Mouse (Mus musculus): ENCODE measurements at regions not wholly inside any gene's neighbourhood (a gene's known extent, or its start where the extent isn't known, plus 50 kb on each side); places are given as distances from the start of the nearest gene placed in this dataset.
A peak's percentile ranks its signal among the peaks of the same experiment; 100 is the strongest.
"Not testable (repeated sequence)": the region's sequence is repeated elsewhere in the genome, so short reads cannot be mapped to it uniquely, and the experiment has no call there.

DNA sequence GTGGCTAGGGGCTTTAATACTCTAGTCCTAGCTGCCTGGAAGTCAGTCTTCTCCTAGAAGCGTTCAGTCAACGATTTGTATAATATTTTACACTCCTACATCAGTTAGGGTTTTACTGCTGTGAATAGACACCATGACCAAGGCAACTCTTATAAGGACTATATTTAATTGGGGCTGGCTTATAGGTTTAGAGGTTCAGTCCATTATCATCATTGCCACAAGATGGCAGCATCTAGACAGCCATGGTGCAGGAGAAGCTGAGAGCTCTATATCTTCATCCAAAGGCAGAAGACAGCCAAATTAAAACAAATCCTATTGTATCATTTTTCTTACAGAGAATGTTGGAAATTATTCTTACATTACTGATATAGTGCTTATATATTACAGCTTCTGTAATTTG is 167.0 kb upstream of the Ndn start:
- Histone ChIP-seq H3K4me2 (replicated peaks) (no peak overlapping the region), H3K27me3 (no peaks in the 10 kb centered on the region), H3K9ac (replicated peaks) (no peak overlapping the region), H3K27ac (replicated peaks) (no peak overlapping the region), H3K4me3 (no peak overlapping the region), H3K36me3 (peaks cover 24% of the 10 kb centered on the region), H3K9me3 (no peaks in the 10 kb centered on the region), H3K4me1 (no peaks in the 10 kb centered on the region)
- ATAC-seq (replicated peaks) = no peak
- 63% methylated on average over 2 of the region's 2 CpGs for WGBS

DNA sequence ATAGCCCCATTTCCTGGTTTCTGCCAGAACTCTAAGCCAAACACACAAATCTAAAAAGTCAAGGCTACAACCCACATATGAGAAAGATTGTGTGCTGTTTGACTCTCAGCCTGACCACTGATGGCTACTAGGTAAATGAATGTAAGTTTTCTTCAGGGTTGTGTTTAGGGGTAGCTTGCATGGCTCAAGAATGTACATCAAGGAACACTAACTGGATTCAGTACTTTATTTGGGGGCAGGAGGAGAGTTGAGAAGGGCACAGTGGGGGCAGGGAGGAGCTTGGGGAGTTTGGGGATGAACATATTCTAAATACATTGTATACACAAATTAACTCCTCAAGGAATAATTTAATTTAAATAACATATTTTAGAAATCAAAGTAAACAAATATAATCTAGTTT is 137.8 kb upstream of the Ndn start:
- Histone ChIP-seq H3K27ac (replicated peaks) (no peak overlapping the region), H3K27me3 (no peaks in the 10 kb centered on the region), H3K4me2 (replicated peaks) (peak overlapping the region; percentile 47), H3K4me1 (no peaks in the 10 kb centered on the region), H3K4me3 (peak overlapping the region; percentile 33), H3K36me3 (peaks cover 3% of the 10 kb centered on the region), H3K9me3 (no peaks in the 10 kb centered on the region), H3K9ac (replicated peaks) (peak overlapping the region; percentile 19; the same call in 1 of the 2 replicates)
- 0 out of 2 replicates have a peak, but pooled peaks have one; percentile 60 for ATAC-seq (replicated peaks)

DNA sequence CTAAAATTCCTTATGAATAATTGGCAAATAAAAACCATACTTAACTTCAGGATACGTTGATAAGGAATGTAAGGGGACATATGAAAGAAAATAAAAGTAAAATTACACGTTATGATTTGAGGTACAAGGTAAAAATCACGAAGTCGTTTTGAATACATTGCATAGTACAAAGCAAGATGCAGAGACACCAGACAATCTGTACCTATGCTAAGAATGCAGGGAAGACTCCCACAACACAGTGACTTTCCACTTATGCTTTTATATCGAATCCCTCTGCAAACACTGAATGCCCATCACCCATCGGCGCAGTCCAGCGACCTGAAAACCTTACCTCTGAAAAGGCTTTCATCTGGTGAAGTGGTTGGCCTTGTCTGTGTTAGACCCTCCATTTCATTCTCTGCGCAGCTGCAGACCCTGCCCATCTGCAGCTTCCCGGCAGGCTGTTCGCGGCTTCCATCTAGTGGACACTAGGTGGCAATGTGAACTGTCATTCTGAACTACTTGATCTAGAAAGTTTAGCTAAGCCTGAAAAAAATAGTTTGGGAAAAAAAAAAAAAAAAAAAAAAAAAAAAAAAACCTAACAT is 137.2 kb upstream of the Ndn start:
- Histone ChIP-seq H3K9ac (replicated peaks) (peak overlapping the region; percentile 58), H3K36me3 (0 out of 2 replicates have a peak, but pooled peaks cover 3% of the 10 kb centered on the region), H3K4me3 (peak overlapping the region; percentile 49), H3K4me1 (no peaks in the 10 kb centered on the region), H3K4me2 (replicated peaks) (peak overlapping the region; percentile 25), H3K27me3 (no peaks in the 10 kb centered on the region), H3K9me3 (no peaks in the 10 kb centered on the region), H3K27ac (replicated peaks) (0 out of 2 replicates have a peak overlapping the region, but pooled peaks have one; percentile 25)
- 32% methylated on average over 12 of the region's 12 CpGs for WGBS
- peak; percentile 89 for ATAC-seq (replicated peaks)

GRCm38 (mm10) chr7:62225184-62225583 is 121.2 kb upstream of the Ndn start:
- H3K27ac ChIP-seq (replicated peaks) = no peak overlapping the region
- no peaks in the 10 kb centered on the region for H3K4me1 ChIP-seq
- no peak overlapping the region for H3K9ac ChIP-seq (replicated peaks)
- no peak overlapping the region for H3K4me2 ChIP-seq (replicated peaks)
- no peak overlapping the region for H3K4me3 ChIP-seq
- ATAC-seq (replicated peaks) = no peak
- WGBS = 32% methylated on average over 4 of the region's 4 CpGs
- no peaks in the 10 kb centered on the region for H3K27me3 ChIP-seq
- no peaks in the 10 kb centered on the region for H3K36me3 ChIP-seq
- no peaks in the 10 kb centered on the region for H3K9me3 ChIP-seq

GRCm38 (mm10) chr7:62227727-62228126 is 118.6 kb upstream of the Ndn start:
- H3K27ac ChIP-seq (replicated peaks) = no peak overlapping the region
- 11% methylated on average over 1 of the region's 1 CpGs for WGBS
- no peaks in the 10 kb centered on the region for H3K36me3 ChIP-seq
- no peak overlapping the region for H3K4me3 ChIP-seq
- H3K9me3 ChIP-seq = no peaks in the 10 kb centered on the region
- ATAC-seq (replicated peaks) = no peak
- no peaks in the 10 kb centered on the region for H3K27me3 ChIP-seq
- H3K4me1 ChIP-seq = peaks cover 11% of the 10 kb centered on the region
- no peak overlapping the region for H3K4me2 ChIP-seq (replicated peaks)
- H3K9ac ChIP-seq (replicated peaks) = no peak overlapping the region

GRCm38 (mm10) chr7:62230713-62231112 is 115.7 kb upstream of the Ndn start:
- H3K9me3 ChIP-seq = no peaks in the 10 kb centered on the region
- peak; percentile 24; the same call in 1 of the 2 replicates for ATAC-seq (replicated peaks)
- peak overlapping the region; percentile 9 for H3K27ac ChIP-seq (replicated peaks)
- no peaks in the 10 kb centered on the region for H3K27me3 ChIP-seq
- WGBS = 14% methylated on average over 2 of the region's 2 CpGs
- peak overlapping the region; percentile 29 for H3K4me2 ChIP-seq (replicated peaks)
- no peaks in the 10 kb centered on the region for H3K36me3 ChIP-seq
- H3K4me1 ChIP-seq = peaks cover 11% of the 10 kb centered on the region
- H3K4me3 ChIP-seq = peak overlapping the region; percentile 7
- H3K9ac ChIP-seq (replicated peaks) = no peak overlapping the region; the same call in 1 of the 2 replicates

DNA sequence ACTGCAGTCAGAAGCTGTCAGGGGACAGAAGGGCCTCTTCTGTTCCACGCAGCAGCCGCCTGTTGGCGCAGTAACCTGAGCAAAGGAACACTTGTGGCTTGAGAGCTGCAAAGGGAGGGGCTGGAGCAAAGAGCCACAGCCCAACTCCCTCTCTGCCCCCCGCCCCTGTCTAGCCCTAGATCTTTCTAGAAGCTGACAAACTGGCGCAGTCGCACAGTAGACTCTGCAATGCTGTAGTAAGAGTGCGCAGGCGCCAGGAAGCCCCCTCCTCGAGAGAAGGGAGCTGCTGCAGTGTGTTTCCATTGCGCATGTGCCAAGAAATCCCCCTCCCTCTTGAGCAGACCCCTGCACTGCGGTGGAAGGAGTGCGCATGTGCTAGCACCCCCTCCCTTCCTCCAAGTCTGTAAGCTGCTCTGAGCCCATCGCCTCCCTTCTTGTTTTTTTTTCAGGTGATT is 115.2 kb upstream of the Ndn start:
- ATAC-seq (replicated peaks) = peak; percentile 98
- Histone ChIP-seq H3K36me3 (no peaks in the 10 kb centered on the region), H3K9ac (replicated peaks) (no peak overlapping the region; the same call in 1 of the 2 replicates), H3K4me2 (replicated peaks) (peak overlapping the region; percentile 29), H3K9me3 (no peaks in the 10 kb centered on the region), H3K27me3 (no peaks in the 10 kb centered on the region), H3K4me1 (peaks cover 11% of the 10 kb centered on the region), H3K4me3 (peak overlapping the region; percentile 7), H3K27ac (replicated peaks) (peak overlapping the region; percentile 16)
- 17% methylated on average over 13 of the region's 13 CpGs for WGBS

DNA sequence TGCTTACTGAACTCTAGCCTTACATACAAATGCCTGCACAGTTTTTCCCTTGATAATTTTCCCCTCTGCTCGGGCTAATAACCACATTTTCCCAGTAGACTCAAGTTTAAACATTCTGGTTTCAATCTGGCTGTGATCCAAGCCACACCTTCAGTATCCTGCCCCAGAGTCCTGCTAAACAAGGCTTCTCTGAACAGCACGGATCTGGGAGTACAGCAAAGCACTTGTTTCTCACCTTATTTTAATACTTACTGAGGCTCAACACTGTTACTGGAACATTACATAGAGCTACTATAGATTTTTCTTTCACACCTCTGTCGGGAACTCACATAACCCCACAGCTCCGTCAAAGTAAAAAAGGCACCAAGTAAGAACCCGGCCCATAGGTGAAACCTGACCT is 114.3 kb upstream of the Ndn start:
- Histone ChIP-seq H3K9me3 (no peaks in the 10 kb centered on the region), H3K9ac (replicated peaks) (no peak overlapping the region), H3K27ac (replicated peaks) (peak overlapping the region; percentile 16; the same call in 1 of the 2 replicates), H3K36me3 (no peaks in the 10 kb centered on the region), H3K4me1 (peaks cover 11% of the 10 kb centered on the region), H3K27me3 (no peaks in the 10 kb centered on the region), H3K4me3 (no peak overlapping the region), H3K4me2 (replicated peaks) (no peak overlapping the region)
- WGBS = 52% methylated on average over 5 of the region's 5 CpGs
- no peak for ATAC-seq (replicated peaks)

DNA sequence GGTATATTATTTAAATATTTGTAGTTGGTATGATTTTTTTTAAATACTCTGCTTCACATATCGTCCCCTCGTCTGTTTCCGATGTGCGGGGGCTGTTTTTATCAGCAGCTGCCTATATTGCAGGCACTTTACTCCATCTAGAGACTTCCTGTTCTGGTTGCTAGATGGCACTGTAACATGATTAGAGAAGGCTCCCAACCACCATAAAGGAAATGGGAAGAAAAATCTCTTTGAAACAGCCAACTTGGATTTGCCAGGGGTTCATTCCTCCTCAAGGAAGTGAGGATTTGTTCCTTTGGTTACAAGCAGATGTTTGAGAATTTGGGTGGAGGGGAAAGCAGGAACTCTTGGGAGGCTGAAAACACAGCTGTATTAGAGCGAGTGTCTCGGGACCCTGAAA is 112.3 kb upstream of the Ndn start:
- Histone ChIP-seq H3K4me3 (no peak overlapping the region), H3K27me3 (no peaks in the 10 kb centered on the region), H3K4me2 (replicated peaks) (no peak overlapping the region), H3K9ac (replicated peaks) (no peak overlapping the region), H3K27ac (replicated peaks) (no peak overlapping the region), H3K36me3 (no peaks in the 10 kb centered on the region), H3K4me1 (peaks cover 11% of the 10 kb centered on the region), H3K9me3 (no peaks in the 10 kb centered on the region)
- 51% methylated on average over 6 of the region's 6 CpGs for WGBS
- no peak for ATAC-seq (replicated peaks)

DNA sequence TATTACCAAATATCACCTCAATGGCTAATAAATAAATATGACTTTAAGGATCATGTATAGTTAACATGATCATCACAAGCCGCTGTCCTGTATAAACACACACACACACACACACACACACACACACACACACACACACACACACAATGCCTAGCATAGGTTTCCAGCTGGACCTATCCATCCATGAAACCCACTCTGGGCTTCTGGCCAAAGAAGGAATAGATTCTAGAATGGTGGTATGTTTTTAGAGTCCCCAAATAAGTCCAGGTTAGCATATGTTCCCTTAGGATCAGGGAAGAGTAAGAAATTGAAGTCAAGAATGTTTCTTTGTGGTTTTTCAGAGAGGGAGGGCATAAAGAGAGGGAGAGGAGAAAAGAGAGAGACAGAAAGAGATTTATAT is 110.6 kb upstream of the Ndn start:
- H3K27me3 ChIP-seq = no peaks in the 10 kb centered on the region
- H3K4me1 ChIP-seq = peaks cover 10% of the 10 kb centered on the region
- no peak overlapping the region for H3K4me2 ChIP-seq (replicated peaks)
- no peaks in the 10 kb centered on the region for H3K36me3 ChIP-seq
- no peak overlapping the region for H3K4me3 ChIP-seq
- no peak for ATAC-seq (replicated peaks)
- no peak overlapping the region for H3K9ac ChIP-seq (replicated peaks)
- H3K9me3 ChIP-seq = no peaks in the 10 kb centered on the region
- no peak overlapping the region for H3K27ac ChIP-seq (replicated peaks)
- 65% methylated on average over 1 of the region's 1 CpGs for WGBS

DNA sequence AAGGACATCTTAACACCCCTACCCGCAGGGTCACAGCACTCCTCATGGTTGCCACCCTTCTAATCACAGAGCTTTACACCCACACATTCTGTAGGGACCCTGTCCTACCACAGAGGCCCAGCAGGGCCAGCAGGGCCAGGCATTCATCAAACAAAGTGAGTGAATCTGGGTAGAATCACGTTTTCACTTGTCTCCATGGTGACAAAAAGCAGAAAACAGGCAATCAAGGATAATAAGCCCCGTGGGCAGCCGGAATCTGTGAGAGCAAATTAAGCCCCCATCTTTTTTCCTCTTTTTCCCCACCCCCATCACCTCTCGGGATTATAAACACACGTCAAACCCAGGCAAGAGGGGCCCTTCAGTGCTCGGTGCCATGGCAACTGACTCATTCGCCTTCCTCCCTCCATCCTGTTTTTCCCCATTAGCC is 84.7 kb upstream of the Ndn start:
- no peak overlapping the region for H3K9ac ChIP-seq (replicated peaks)
- WGBS = 32% methylated on average over 8 of the region's 8 CpGs
- H3K4me1 ChIP-seq = peaks cover 4% of the 10 kb centered on the region
- no peaks in the 10 kb centered on the region for H3K9me3 ChIP-seq
- H3K27ac ChIP-seq (replicated peaks) = peak overlapping the region; percentile 77
- peak; percentile 93 for ATAC-seq (replicated peaks)
- H3K36me3 ChIP-seq = no peaks in the 10 kb centered on the region
- H3K27me3 ChIP-seq = no peaks in the 10 kb centered on the region
- H3K4me2 ChIP-seq (replicated peaks) = no peak overlapping the region
- H3K4me3 ChIP-seq = no peak overlapping the region

DNA sequence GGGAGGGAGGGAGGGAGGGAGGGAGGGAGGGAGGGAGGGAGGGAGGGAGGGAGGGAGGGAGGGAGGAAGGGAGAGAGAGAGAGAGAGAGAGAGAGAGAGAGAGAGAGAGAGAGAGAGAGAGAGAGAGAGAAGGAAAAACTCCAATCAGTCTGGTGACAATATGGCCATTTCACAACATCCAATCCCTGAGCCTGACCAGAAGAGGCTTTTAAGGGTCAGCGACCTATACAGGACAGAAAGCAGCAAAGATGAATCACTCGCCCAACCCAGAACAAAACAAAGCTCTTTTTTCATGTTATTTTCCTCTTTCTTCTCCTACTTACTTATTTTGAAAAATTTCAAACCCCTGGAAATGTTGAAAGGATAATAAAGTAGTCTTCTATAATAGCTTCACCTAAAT is 84.2 kb upstream of the Ndn start:
- H3K4me2 ChIP-seq (replicated peaks); H3K4me1 ChIP-seq; H3K4me3 ChIP-seq; H3K36me3 ChIP-seq; H3K9ac ChIP-seq (replicated peaks); H3K27me3 ChIP-seq; ATAC-seq (replicated peaks); H3K9me3 ChIP-seq: not testable (repeated sequence)
- H3K27ac ChIP-seq (replicated peaks) = peak overlapping the region; percentile 70
- WGBS = 40% methylated on average over 2 of the region's 2 CpGs

All from forebrain, embryonic 15.5 days (tissue).